Mouse (Mus musculus) liver, adult 2 months (tissue): ENCODE data around the gene Zc3h12c. TPM values are rescaled to one million over a fixed set of nuclear protein-coding genes. Genes with fewer than 3 reads are reported as not detected.

ENCODE experiments used
- DNase-seq: peaks from one replicate; pipeline ENCODE4 v3.0.0-alpha.2; 2011; ENCODE audit warnings: low read depth, low spot score; ENCODE audit errors: extremely low read depth
- H3K27ac ChIP-seq: fragments of 200-500 bp; replicated peaks from 2 replicates; pipeline ENCODE4 v1.5.1; 2012; ENCODE audit warnings: low read depth, mild to moderate bottlenecking, control low read depth, inconsistent platforms, low read length; ENCODE audit not compliant: insufficient read depth
- H3K27me3 ChIP-seq: fragments of 200-500 bp; 2 replicates; pipeline ENCODE4 v1.6.1; 2012; ENCODE audit warnings: mild to moderate bottlenecking, moderate library complexity, low read length, inconsistent platforms; ENCODE audit not compliant: control insufficient read depth, insufficient read depth
- H3K36me3 ChIP-seq: fragments of 200-500 bp; 2 replicates; pipeline ENCODE4 v1.6.1; 2012; ENCODE audit warnings: low read length, inconsistent platforms; ENCODE audit not compliant: control insufficient read depth, insufficient read depth
- H3K4me1 ChIP-seq: fragments of 200-500 bp; 2 replicates; pipeline ENCODE4 v1.6.1; 2011; ENCODE audit warnings: low read length; ENCODE audit not compliant: control insufficient read depth, insufficient read depth
- H3K4me3 ChIP-seq: fragments of 200-500 bp; 2 replicates; pipeline ENCODE4 v1.5.1; 2011; ENCODE audit warnings: low read depth, mild to moderate bottlenecking, control low read depth, low read length, moderate library complexity; ENCODE audit not compliant: insufficient read depth
- H3K79me2 ChIP-seq: fragments of 200-500 bp; 2 replicates; pipeline ENCODE4 v1.6.1; 2012; ENCODE audit warnings: inconsistent platforms, mild to moderate bottlenecking, low read length, moderate library complexity; ENCODE audit not compliant: control insufficient read depth, insufficient read depth
- H3K9ac ChIP-seq: fragments of 200-500 bp; 2 replicates; pipeline ENCODE4 v1.6.1; 2012; ENCODE audit warnings: low read depth, mild to moderate bottlenecking, control low read depth, inconsistent platforms, low read length
- CTCF ChIP-seq: fragments of 200-500 bp; IDR thresholded peaks from 2 replicates; pipeline ENCODE4 v1.5.1; 2011; ENCODE audit warnings: low read depth, low read length, control low read depth
- POLR2A ChIP-seq: fragments of 200-500 bp; IDR thresholded peaks from 2 replicates; pipeline ENCODE4 v1.6.1; 2011; ENCODE audit warnings: low read length, control low read depth; ENCODE audit not compliant: insufficient read depth; ENCODE audit errors: extremely low read depth
- WGBS: fragments of 180-500 bp; shearing (Covaris S2); methylation state at CpG from one replicate; pipeline ENCODE4 v1.1.7; 2018; 5-methylcytosine and 5-hydroxymethylcytosine counted together
- polyA plus RNA-seq: library from polyadenylated mRNA; depleted of rRNA; stranded (reverse); fragments of >200 nt; gene quantifications from 2 replicates; pipeline ENCODE4 v1.2.3, GENCODE M21; 2012
- total RNA-seq: library from RNA; depleted of rRNA; stranded (reverse); fragments of >200 nt; gene quantifications from 2 replicates; pipeline ENCODE4 v1.2.3, GENCODE M21; 2014

Zc3h12c gene
- total and polyA plus RNA-seq, 2 experiments, result 1.1 to 4.5 TPM

- Histone ChIP-seq H3K36me3 (peaks cover 4% of the 10 kb centered on the region; the same call in 1 of the 2 replicates), H3K27ac (no peak overlapping the region), H3K4me3 (no peak overlapping the region), H3K9ac (no peak overlapping the region), H3K27me3 (no peaks in the 10 kb centered on the region), H3K4me1 (peaks cover 25% of the 10 kb centered on the region), H3K79me2 (no peaks in the 10 kb centered on the region)
- no peak for TF ChIP-seq CTCF
- TF ChIP-seq POLR2A, result no peak
- 96% methylated on average over 3 of the region's 3 CpGs for WGBS
- no peak for DNase-seq
Observed at GRCm38 (mm10) chr9:52107161-52107560, 61.2 kb downstream of the Zc3h12c start.

DNA sequence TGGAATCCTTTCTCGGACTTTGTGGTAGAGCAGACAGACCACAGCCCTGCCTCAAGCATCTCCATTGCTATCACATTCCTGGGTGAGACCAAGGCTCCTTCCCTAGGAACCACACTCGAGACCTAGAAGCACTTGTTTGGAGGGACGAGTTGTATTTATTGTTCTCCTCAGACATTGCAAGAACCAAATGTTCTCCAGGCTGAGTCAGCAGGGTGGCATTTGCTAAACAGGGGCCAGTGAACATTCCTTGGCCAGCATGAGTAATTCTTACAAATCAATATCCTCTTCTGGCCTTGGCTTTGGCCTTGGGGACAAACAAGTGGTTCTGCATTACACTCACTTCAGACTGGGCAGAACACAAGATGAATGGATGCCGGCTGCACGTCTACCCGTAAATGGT is 62.9 kb downstream of the Zc3h12c start:
- no peak for TF ChIP-seq POLR2A
- no peak for TF ChIP-seq CTCF
- Histone ChIP-seq H3K27ac (peak overlapping the region; percentile 25; the same call in 1 of the 2 replicates), H3K9ac (no peak overlapping the region), H3K27me3 (no peaks in the 10 kb centered on the region), H3K4me1 (peaks cover 25% of the 10 kb centered on the region), H3K4me3 (no peak overlapping the region), H3K36me3 (no peaks in the 10 kb centered on the region), H3K79me2 (no peaks in the 10 kb centered on the region)
- 47% methylated on average over 6 of the region's 6 CpGs for WGBS
- peak; percentile 68 for DNase-seq

DNA sequence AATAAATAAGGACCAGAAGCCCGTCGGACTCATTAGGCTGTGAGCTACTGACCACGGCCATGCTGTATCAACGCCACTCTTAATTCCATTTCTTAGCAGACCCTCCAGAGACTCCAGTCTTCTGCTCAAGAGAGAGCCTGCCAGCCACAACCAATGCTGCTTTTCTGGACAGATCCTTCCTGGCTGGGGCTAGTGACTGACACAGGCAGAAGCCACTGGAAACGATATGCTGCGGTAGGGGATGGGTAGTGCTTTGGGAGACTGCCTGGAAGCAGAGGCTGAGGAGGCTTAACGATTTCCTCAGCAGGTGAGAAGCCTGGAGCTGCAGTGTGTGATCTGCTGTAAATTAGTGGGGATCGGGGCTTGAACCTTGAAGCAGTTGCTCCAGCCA is 64.2 kb downstream of the Zc3h12c start:
- TF ChIP-seq POLR2A, result no peak
- no peak for TF ChIP-seq CTCF
- DNase-seq, result no peak
- H3K27me3 ChIP-seq, result no peaks in the 10 kb centered on the region
- H3K4me3 ChIP-seq, result no peak overlapping the region
- 0 out of 2 replicates have a peak overlapping the region, but pooled peaks have one; percentile 9 for H3K27ac ChIP-seq
- peaks cover 25% of the 10 kb centered on the region for H3K4me1 ChIP-seq
- H3K36me3 ChIP-seq, result no peaks in the 10 kb centered on the region
- no peak overlapping the region for H3K9ac ChIP-seq
- 51% methylated on average over 8 of the region's 8 CpGs for WGBS
- no peaks in the 10 kb centered on the region for H3K79me2 ChIP-seq

DNA sequence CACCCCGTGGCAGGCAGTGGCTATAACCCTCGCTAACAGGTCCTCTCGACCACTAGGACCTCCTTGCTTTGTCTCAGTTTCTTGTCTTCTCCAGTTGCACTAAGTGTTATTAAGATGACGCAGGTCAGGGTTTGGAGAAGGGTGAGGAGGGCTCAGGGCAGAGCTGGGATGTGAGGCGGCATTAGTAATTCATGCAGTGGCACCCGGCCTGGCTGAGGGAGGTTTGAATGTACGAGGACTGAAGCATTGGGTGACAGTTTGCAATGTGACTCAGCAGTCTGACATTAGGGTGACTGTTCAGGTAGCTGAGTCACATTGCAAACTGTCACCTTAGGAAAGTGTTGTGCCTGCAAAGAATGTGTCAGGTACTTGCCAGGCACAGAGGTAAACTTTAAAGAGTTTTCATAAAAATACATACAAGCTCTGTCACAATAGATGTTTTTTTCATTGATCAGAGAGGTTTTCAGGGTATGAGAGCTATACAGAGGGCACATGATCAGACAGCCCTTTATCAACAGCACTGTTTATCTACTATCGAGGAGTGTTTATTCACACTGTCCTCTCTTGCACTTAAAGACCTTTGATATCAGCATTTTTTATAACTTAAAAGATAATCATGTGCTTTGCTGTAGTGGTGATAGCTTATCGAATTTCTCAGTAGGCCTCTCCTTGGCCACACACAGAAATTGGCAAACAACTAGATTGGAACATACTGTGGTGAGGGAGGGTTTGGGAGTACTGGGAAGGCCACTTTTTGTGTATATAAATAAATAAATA is 64.7 kb downstream of the Zc3h12c start:
- no peaks in the 10 kb centered on the region for H3K79me2 ChIP-seq
- no peak overlapping the region for H3K4me3 ChIP-seq
- peak overlapping the region; percentile 14 for H3K27ac ChIP-seq
- DNase-seq, result peak; percentile 87
- H3K9ac ChIP-seq, result no peak overlapping the region
- 51% methylated on average over 9 of the region's 9 CpGs for WGBS
- TF ChIP-seq POLR2A, result no peak
- TF ChIP-seq CTCF, result no peak
- peaks cover 25% of the 10 kb centered on the region for H3K4me1 ChIP-seq
- H3K27me3 ChIP-seq, result no peaks in the 10 kb centered on the region
- H3K36me3 ChIP-seq, result no peaks in the 10 kb centered on the region

DNA sequence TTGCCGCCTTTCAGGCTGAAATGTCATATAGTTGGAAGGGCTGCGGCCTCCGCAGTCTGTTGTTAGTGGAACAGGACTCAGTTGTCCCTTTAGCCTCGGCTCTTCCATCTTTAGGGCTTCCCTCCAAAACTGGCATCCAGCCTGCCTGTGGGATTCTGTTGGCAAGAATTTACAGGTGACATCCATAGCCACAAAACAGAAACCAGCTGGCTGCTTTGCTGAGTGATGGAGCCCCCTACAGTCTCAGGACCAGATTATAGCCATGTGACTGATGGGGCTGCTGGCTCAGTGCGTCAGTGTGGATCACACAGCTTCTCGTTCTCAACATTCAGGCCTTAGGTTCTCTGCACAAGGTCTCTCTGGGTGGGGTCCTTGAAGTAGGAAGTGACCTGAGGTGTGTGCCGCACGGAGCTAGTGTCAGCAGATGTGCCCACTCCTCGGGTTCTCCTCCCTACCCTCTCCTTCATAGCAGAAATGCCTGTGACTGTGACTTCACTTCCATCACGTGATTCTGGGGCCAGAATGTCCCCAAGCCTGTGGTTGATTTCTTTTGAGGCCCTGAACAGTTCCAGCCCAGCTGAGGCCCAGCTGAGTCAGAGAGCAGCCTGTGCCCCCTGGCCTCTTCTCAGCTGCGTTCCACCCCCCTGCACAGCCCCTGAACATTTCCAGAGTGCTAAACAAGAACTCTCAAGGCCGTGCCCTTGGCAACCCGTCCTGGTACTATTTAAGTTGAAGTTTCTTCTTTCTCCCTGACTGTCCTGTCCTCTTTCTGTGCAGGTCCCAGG is 66.1 kb downstream of the Zc3h12c start:
- DNase-seq, result no peak
- Histone ChIP-seq H3K4me3 (no peak overlapping the region), H3K79me2 (no peaks in the 10 kb centered on the region), H3K36me3 (no peaks in the 10 kb centered on the region), H3K4me1 (peaks cover 25% of the 10 kb centered on the region), H3K27me3 (no peaks in the 10 kb centered on the region), H3K27ac (no peak overlapping the region), H3K9ac (no peak overlapping the region)
- WGBS, result 93% methylated on average over 13 of the region's 13 CpGs
- TF ChIP-seq POLR2A, result no peak
- TF ChIP-seq CTCF, result no peak
